Mouse (Mus musculus): Measurements from ENCODE around the gene Cdh13. TPM values are rescaled to one million over a fixed set of nuclear protein-coding genes. Genes with fewer than 3 reads are reported as not detected.

The Cdh13 gene
- polyA plus RNA-seq, 1 experiment: not detected

DNA sequence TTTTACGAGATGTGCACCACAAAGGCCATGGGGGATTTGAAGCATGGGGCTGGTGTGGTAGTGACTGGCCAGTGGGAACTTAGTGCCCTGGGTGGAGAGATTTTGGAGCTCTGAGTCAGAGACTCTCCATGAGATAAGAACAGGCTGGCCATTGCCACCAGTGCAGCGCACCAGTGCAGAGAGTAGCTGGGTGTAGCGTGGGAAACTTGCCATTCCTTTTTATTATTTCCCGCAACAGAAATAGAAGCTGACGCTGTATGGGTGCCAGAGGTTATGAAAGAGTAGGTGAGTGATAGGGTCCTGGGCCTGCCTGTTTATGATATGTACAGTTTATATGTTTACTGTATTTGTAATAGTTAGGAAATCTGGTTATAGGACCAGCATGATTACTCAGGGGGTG lies 225.9 kb downstream of the Cdh13 start:
- H3K4me3 ChIP-seq (replicated peaks; ENCODE audit: control insufficient read depth, low read depth, low read length): no peak overlapping the region
- no peak for TF ChIP-seq CTCF (IDR thresholded peaks at IDR 0.05; ENCODE audit: control insufficient read depth, insufficient read depth, low read length)
- TF ChIP-seq POLR2A (IDR thresholded peaks at IDR 0.05; ENCODE audit: borderline replicate concordance, control insufficient read depth, low read depth, low read length): no peak
- 90% methylated on average over 5 of the region's 5 CpGs for WGBS
- H3K4me1 ChIP-seq (ENCODE audit: control insufficient read depth, insufficient read depth, low read length): no peaks in the 10 kb centered on the region
- H3K27ac ChIP-seq (ENCODE audit: control insufficient read depth, insufficient read depth, low read depth, low read length, poor library complexity): no peak overlapping the region

DNA sequence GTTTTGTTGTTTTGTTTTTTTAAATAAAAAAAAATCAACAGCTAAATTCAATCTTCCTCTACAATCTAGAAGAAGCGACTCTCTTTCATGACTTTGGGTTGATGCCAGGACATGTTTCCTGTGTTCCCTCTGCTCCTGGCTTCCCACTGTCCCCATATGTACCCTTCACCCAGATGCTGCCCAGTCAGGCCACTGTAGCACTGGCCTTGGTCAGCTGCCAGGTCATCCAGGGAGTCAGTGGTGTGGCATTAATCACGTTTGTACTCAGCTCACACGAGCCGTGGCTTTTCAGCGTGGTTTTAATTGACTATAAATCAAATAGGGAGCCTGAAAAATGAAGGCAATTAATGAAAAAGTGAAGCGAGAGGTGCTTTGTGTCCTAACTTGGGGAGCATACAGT lies 229.7 kb downstream of the Cdh13 start:
- no peak overlapping the region for H3K4me3 ChIP-seq (replicated peaks; ENCODE audit: control insufficient read depth, low read depth, low read length)
- no peak overlapping the region for H3K27ac ChIP-seq (ENCODE audit: control insufficient read depth, insufficient read depth, low read depth, low read length, poor library complexity)
- no peaks in the 10 kb centered on the region for H3K4me1 ChIP-seq (ENCODE audit: control insufficient read depth, insufficient read depth, low read length)
- TF ChIP-seq CTCF (IDR thresholded peaks at IDR 0.05; ENCODE audit: control insufficient read depth, insufficient read depth, low read length) (no peak), POLR2A (IDR thresholded peaks at IDR 0.05; ENCODE audit: borderline replicate concordance, control insufficient read depth, low read depth, low read length) (no peak)
- 54% methylated on average over 6 of the region's 6 CpGs for WGBS

DNA sequence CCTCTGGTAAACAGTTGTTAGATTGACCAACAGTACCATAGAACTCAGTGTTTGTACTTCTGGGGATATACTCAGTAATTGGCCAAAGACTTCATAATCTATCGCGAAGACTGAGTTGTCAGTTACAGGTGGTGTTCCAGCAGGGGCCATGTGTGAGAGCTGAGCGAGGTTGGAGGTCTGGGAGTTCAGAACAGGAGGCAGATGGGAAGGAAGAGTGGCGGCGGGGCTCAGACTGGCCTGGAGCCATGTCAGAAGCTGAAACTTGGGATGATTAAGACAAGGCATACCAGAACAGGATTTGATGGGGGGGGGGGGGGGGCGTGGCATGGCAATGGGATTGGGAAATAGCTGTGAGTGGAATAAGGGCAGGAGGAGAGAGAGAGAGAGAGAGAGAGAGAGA lies 232.1 kb downstream of the Cdh13 start:
- 86% methylated on average over 5 of the region's 6 CpGs for WGBS
- TF ChIP-seq CTCF (IDR thresholded peaks at IDR 0.05; ENCODE audit: control insufficient read depth, insufficient read depth, low read length): no peak
- no peak for TF ChIP-seq POLR2A (IDR thresholded peaks at IDR 0.05; ENCODE audit: borderline replicate concordance, control insufficient read depth, low read depth, low read length)

DNA sequence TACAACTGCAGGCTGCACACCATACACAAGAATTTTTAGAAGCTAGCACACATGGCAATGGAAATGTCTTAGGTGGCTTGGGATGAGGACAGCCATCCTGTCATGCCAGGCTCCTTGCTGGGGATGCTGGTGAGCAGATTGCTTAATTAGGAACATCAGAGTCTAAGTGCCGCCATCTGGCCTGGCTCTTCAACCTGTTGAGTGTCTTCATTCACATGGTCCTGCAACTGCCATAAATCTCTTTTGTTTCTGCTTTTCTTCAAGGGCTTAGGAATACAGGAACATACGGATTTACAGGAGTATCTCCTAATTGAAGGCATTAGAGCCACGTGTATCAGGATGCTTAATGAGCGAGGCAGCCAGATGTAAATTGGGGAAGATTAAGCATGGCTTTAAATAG lies 233.5 kb downstream of the Cdh13 start:
- Histone ChIP-seq H3K4me3 (replicated peaks; ENCODE audit: control insufficient read depth, low read depth, low read length) (no peak overlapping the region), H3K27ac (ENCODE audit: control insufficient read depth, insufficient read depth, low read depth, low read length, poor library complexity) (no peak overlapping the region), H3K4me1 (ENCODE audit: control insufficient read depth, insufficient read depth, low read length) (no peaks in the 10 kb centered on the region)
- WGBS: 60% methylated on average over 4 of the region's 4 CpGs
- no peak for TF ChIP-seq CTCF (IDR thresholded peaks at IDR 0.05; ENCODE audit: control insufficient read depth, insufficient read depth, low read length)
- TF ChIP-seq POLR2A (IDR thresholded peaks at IDR 0.05; ENCODE audit: borderline replicate concordance, control insufficient read depth, low read depth, low read length): no peak

More for the DNA sequence above, 232.1 kb downstream of the Cdh13 start:
- H3K4me1 ChIP-seq (ENCODE audit: control insufficient read depth, insufficient read depth, low read length): no peaks in the 10 kb centered on the region
- H3K27ac ChIP-seq (ENCODE audit: control insufficient read depth, insufficient read depth, low read depth, low read length, poor library complexity): no peak overlapping the region
- no peak overlapping the region for H3K4me3 ChIP-seq (replicated peaks; ENCODE audit: control insufficient read depth, low read depth, low read length)

DNA sequence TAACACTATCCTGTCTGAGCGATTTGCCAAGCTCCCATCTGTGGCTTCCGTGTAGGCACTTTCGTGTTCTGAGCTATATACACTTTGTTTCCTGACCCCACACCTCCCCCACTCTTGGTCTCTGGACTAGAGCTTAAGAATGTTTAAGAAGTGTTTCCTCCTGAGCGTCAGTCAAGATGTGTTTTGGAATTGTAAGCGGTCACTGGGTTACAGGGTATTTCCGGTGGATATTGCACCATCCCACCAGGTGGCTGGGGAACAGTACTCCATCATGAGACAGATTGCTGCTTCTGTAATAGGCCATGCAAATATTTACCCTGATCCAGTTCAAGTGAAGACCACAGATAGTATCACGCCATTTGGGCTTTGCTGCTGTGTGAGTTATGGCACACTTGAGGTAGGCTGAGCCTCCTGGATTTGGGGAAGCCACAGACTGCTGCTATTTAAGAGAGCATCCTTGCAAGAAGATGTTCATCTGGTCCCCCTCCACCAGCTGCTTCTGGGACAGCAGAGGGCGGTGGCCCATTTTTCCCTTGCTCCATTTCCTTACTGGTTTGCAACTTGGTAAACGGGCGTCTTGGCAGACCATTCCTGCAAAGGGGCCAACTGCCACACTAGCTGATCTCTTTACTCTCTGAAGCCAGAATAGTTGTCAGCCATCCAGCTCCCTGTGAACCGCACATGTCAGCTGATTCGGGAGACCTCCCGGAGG lies 234.7 kb downstream of the Cdh13 start:
- TF ChIP-seq POLR2A (IDR thresholded peaks at IDR 0.05; ENCODE audit: borderline replicate concordance, control insufficient read depth, low read depth, low read length) (no peak), CTCF (IDR thresholded peaks at IDR 0.05; ENCODE audit: control insufficient read depth, insufficient read depth, low read length) (no peak)
- Histone ChIP-seq H3K4me1 (ENCODE audit: control insufficient read depth, insufficient read depth, low read length) (no peaks in the 10 kb centered on the region), H3K27ac (ENCODE audit: control insufficient read depth, insufficient read depth, low read depth, low read length, poor library complexity) (no peak overlapping the region), H3K4me3 (replicated peaks; ENCODE audit: control insufficient read depth, low read depth, low read length) (no peak overlapping the region)
- 50% methylated on average over 13 of the region's 13 CpGs for WGBS

DNA sequence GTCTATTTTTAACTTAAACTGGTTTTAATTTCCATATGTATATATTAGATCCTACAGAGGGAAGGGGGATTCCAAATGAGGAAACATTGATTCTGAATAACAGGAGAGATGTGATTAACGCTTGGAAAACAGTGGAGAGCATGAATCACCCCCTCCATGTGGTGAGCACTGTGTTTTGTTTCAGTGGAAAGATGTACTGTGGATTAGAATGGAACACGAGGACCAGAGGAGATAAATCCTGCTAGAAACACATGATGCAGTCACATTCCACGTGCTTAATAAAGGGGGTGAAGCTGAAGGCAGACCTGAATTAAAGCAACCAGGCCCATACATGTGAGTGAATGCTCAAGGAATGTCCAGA lies 235.2 kb downstream of the Cdh13 start:
- 53% methylated on average over 3 of the region's 3 CpGs for WGBS
- no peak overlapping the region for H3K4me3 ChIP-seq (replicated peaks; ENCODE audit: control insufficient read depth, low read depth, low read length)
- no peaks in the 10 kb centered on the region for H3K4me1 ChIP-seq (ENCODE audit: control insufficient read depth, insufficient read depth, low read length)
- no peak for TF ChIP-seq POLR2A (IDR thresholded peaks at IDR 0.05; ENCODE audit: borderline replicate concordance, control insufficient read depth, low read depth, low read length)
- no peak for TF ChIP-seq CTCF (IDR thresholded peaks at IDR 0.05; ENCODE audit: control insufficient read depth, insufficient read depth, low read length)
- no peak overlapping the region for H3K27ac ChIP-seq (ENCODE audit: control insufficient read depth, insufficient read depth, low read depth, low read length, poor library complexity)

DNA sequence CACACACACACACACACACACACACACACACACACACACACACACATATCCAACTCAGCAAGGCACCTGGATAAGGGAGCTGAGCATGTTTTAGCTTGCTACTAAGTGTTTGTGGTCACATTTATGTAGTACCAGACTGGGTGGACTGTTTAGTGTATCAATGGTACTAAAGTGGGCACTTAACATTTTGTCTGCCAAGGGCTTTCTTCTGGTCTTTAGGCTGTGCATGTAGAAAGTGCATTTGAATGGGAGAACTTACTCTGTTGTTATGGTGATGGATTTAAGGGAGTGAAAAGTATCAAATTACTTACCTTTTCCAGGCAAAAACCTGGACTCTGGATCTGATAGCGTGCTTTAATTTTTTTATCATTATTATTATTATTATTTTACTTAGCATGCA lies 240.4 kb downstream of the Cdh13 start:
- Histone ChIP-seq H3K4me1 (ENCODE audit: control insufficient read depth, insufficient read depth, low read length) (no peaks in the 10 kb centered on the region), H3K4me3 (replicated peaks; ENCODE audit: control insufficient read depth, low read depth, low read length) (no peak overlapping the region), H3K27ac (ENCODE audit: control insufficient read depth, insufficient read depth, low read depth, low read length, poor library complexity) (no peak overlapping the region)
- 70% methylated on average over 1 of the region's 1 CpGs for WGBS
- TF ChIP-seq POLR2A (IDR thresholded peaks at IDR 0.05; ENCODE audit: borderline replicate concordance, control insufficient read depth, low read depth, low read length): no peak
- TF ChIP-seq CTCF (IDR thresholded peaks at IDR 0.05; ENCODE audit: control insufficient read depth, insufficient read depth, low read length): no peak

DNA sequence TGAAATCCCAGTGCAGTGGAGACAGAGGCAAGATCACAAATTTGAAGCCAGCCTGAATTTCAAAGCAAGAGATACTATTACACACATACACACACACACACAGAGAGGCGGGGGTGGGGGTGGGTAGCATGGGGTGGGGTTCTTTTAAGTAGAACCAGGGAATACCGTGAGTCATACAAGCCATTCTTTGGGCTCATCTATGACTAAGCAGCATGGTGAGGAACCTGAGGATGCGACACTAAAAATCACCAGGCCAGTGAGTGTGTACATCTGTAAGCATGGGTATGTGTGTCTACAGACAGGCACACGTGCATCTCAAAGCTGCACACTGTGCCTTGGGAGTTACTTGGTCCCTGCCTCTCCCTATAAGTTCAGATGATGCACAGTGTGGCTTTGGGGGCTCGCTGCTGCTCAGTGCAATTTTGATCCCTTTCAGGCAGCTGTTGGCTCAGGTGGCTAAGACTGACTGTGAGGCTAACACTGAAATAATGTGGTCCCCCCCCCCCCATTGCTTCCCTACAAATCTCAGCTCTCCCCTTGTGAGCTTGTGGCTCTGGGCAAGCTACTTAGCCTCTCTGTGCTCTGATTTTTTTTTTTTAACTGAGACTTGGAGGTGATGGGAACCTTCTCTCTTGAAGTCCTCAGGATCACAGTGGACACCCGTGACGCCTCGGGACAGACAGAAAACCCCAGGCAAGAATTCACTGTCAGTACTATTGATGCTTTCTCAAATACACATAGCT lies 255.5 kb downstream of the Cdh13 start:
- no peak overlapping the region for H3K4me3 ChIP-seq (replicated peaks; ENCODE audit: control insufficient read depth, low read depth, low read length)
- 70% methylated on average over 8 of the region's 8 CpGs for WGBS
- no peak overlapping the region for H3K27ac ChIP-seq (ENCODE audit: control insufficient read depth, insufficient read depth, low read depth, low read length, poor library complexity)
- TF ChIP-seq CTCF (IDR thresholded peaks at IDR 0.05; ENCODE audit: control insufficient read depth, insufficient read depth, low read length) (no peak), POLR2A (IDR thresholded peaks at IDR 0.05; ENCODE audit: borderline replicate concordance, control insufficient read depth, low read depth, low read length) (no peak)
- H3K4me1 ChIP-seq (ENCODE audit: control insufficient read depth, insufficient read depth, low read length): no peaks in the 10 kb centered on the region

Data from bone marrow, adult 2 months (tissue).